Mouse (Mus musculus): ENCODE measurements around the gene Nudt21. TPM values are rescaled to one million over a fixed set of nuclear protein-coding genes. Genes with fewer than 3 reads are reported as not detected.

The Nudt21 gene
- total RNA-seq, 2 experiments from 2014 or later: 133 to 162 TPM

Other genes with a start within 250 kb of the Nudt21 start
- gene Gnao1, start 227.1 kb downstream of the Nudt21 start, total RNA-seq (2014; fragmentation: Nextera tagmentation): not detected in 2 replicates
- gene Gnao1, start 227.1 kb downstream of the Nudt21 start, total RNA-seq (2017): not detected in 2 replicates
- 32.8 and 34.2 TPM in 2 replicates for gene Amfr, start 24.2 kb downstream of the Nudt21 start, total RNA-seq (2014; fragmentation: Nextera tagmentation)
- gene Amfr, start 24.2 kb downstream of the Nudt21 start, total RNA-seq (2017): 55.4 and 73.8 TPM in 2 replicates
- 36.1 and 38.6 TPM in 2 replicates for gene Ogfod1, start 167 bp upstream of the Nudt21 start, total RNA-seq (2014; fragmentation: Nextera tagmentation)
- 19.7 and 21.8 TPM in 2 replicates for gene Ogfod1, start 167 bp upstream of the Nudt21 start, total RNA-seq (2017)
- 3.8 and 17.6 TPM in 2 replicates for gene Bbs2, start 61.9 kb upstream of the Nudt21 start, total RNA-seq (2014; fragmentation: Nextera tagmentation)
- gene Bbs2, start 61.9 kb upstream of the Nudt21 start, total RNA-seq (2017): 5.1 and 15.6 TPM in 2 replicates
- not detected in 2 replicates for gene Mt4, start 100.2 kb upstream of the Nudt21 start, total RNA-seq (2014; fragmentation: Nextera tagmentation)
- not detected in 2 replicates for gene Mt4, start 100.2 kb upstream of the Nudt21 start, total RNA-seq (2017)
- not detected in 2 replicates for gene Mt3, start 115.6 kb upstream of the Nudt21 start, total RNA-seq (2014; fragmentation: Nextera tagmentation)
- gene Mt3, start 115.6 kb upstream of the Nudt21 start, total RNA-seq (2017): not detected in 2 replicates
- gene Mt2, start 135.6 kb upstream of the Nudt21 start, total RNA-seq (2014; fragmentation: Nextera tagmentation): 0.82 and 4.7 TPM in 2 replicates
- gene Mt2, start 135.6 kb upstream of the Nudt21 start, total RNA-seq (2017): 3.9 and 8.7 TPM in 2 replicates
- 120 and 175 TPM in 2 replicates for gene Mt1, start 142.1 kb upstream of the Nudt21 start, total RNA-seq (2014; fragmentation: Nextera tagmentation)
- gene Mt1, start 142.1 kb upstream of the Nudt21 start, total RNA-seq (2017): 233 and 290 TPM in 2 replicates
- 38.9 and 45.1 TPM in 2 replicates for gene Nup93, start 177.5 kb upstream of the Nudt21 start, total RNA-seq (2014; fragmentation: Nextera tagmentation)
- gene Nup93, start 177.5 kb upstream of the Nudt21 start, total RNA-seq (2017): 45.5 and 46.0 TPM in 2 replicates